Comparison of ENCODE assay signal across 10 mouse cellular contexts in genomic region chr10:58600983-58601382, GRCm38 (mm10).
DNase-seq lines count a peak whose midpoint lies in the region; ATAC-seq lines count a peak whose summit lies in the region.
"Had no signal": no experiment of that assay in that cellular context is flagged by ENCODE, and none has a peak within 500 bp of the region (broad histone marks: within the 10 kb centered on the region; RNA-seq: fewer than 3 reads in every experiment).

No protein-coding gene starts in this region.

- peaks cover 1% of the 10 kb centered on the region; the same call in 1 of the 2 replicates for H3K4me1 ChIP-seq in heart, embryonic 11.5 days (ENCODE audit: control insufficient read depth, insufficient read depth, low read length)
- peaks cover 17% of the 10 kb centered on the region for H3K4me1 ChIP-seq in forebrain, embryonic 10.5 days
- peaks cover 8% of the 10 kb centered on the region; the same call in 1 of the 2 replicates for H3K4me1 ChIP-seq in limb, embryonic 10.5 days
- H3K4me1 ChIP-seq in kidney, embryonic 14.5 days (ENCODE audit: control insufficient read depth, insufficient read depth, low read length): no peaks in the 10 kb centered on the region

- H3K27me3 ChIP-seq in heart, embryonic 11.5 days (ENCODE audit: control insufficient read depth, insufficient read depth, low read length): no peaks in the 10 kb centered on the region
- H3K27me3 ChIP-seq in forebrain, embryonic 10.5 days (ENCODE audit: poor library complexity, severe bottlenecking): no peaks in the 10 kb centered on the region
- H3K27me3 ChIP-seq in limb, embryonic 10.5 days (ENCODE audit: low read depth, poor library complexity, severe bottlenecking): no peaks in the 10 kb centered on the region
- no peaks in the 10 kb centered on the region for H3K27me3 ChIP-seq in kidney, embryonic 14.5 days (ENCODE audit: control insufficient read depth, insufficient read depth, low read length)

- no peak overlapping the region for H3K9ac ChIP-seq in heart, embryonic 11.5 days (ENCODE audit: low read depth, low read length)
- no peak overlapping the region for H3K9ac ChIP-seq in kidney, embryonic 14.5 days (ENCODE audit: low read depth, low read length)
- H3K9ac ChIP-seq: liver, postnatal 0 days had no signal

- DNase-seq in heart, adult 11 months: peak; percentile 59
- peak; percentile 14 for DNase-seq in forebrain, embryonic 10.5 days (ENCODE audit: extremely low spot score, low spot score)
- DNase-seq in limb, embryonic 10.5 days (ENCODE audit: low spot score): peak; percentile 27
- DNase-seq in retina, embryonic 14.5 days (ENCODE audit: low spot score): peak; percentile 51
- DNase-seq in urinary bladder, postnatal 25 days (ENCODE audit: low spot score): no peak
- DNase-seq: B cell, adult 2 months; liver, postnatal 0 days had no signal

- H3K4me2 ChIP-seq in heart, embryonic 11.5 days: no peak overlapping the region
- no peak overlapping the region for H3K4me2 ChIP-seq in kidney, embryonic 14.5 days (replicated peaks; ENCODE audit: low read depth, low read length)

- H3K4me3 ChIP-seq in heart, embryonic 11.5 days (ENCODE audit: low read depth, low read length): no peak overlapping the region
- no peak overlapping the region for H3K4me3 ChIP-seq in forebrain, embryonic 10.5 days
- H3K4me3 ChIP-seq in limb, embryonic 10.5 days: no peak overlapping the region
- H3K4me3 ChIP-seq in kidney, embryonic 14.5 days (ENCODE audit: low read length): no peak overlapping the region

- no peak for ATAC-seq in heart, embryonic 11.5 days (replicated peaks; ENCODE audit: insufficient number of reproducible peaks, low FRiP score, low TSS enrichment)
- ATAC-seq in cerebellum, adult (ENCODE audit: insufficient number of reproducible peaks, low FRiP score, low TSS enrichment): no peak
- no peak for ATAC-seq in kidney, embryonic 14.5 days (ENCODE audit: low FRiP score, low TSS enrichment)
- ATAC-seq: liver, postnatal 0 days had no signal

- H3K36me3 ChIP-seq in heart, embryonic 11.5 days (ENCODE audit: control insufficient read depth, insufficient read depth, low read length): no peaks in the 10 kb centered on the region
- no peaks in the 10 kb centered on the region for H3K36me3 ChIP-seq in forebrain, embryonic 10.5 days (replicated peaks)
- H3K36me3 ChIP-seq in limb, embryonic 10.5 days: no peaks in the 10 kb centered on the region
- H3K36me3 ChIP-seq in kidney, embryonic 14.5 days (ENCODE audit: control insufficient read depth, insufficient read depth, low read length): no peaks in the 10 kb centered on the region

- no peak overlapping the region for H3K27ac ChIP-seq in heart, embryonic 11.5 days (ENCODE audit: low read depth, low read length)
- no peak overlapping the region; the same call in 1 of the 2 replicates for H3K27ac ChIP-seq in forebrain, embryonic 10.5 days
- H3K27ac ChIP-seq in limb, embryonic 10.5 days: no peak overlapping the region; the same call in 1 of the 2 replicates
- H3K27ac ChIP-seq in kidney, embryonic 14.5 days (ENCODE audit: low read depth, low read length): no peak overlapping the region

- H3K9me3 ChIP-seq in heart, embryonic 11.5 days (replicated peaks; ENCODE audit: control insufficient read depth, low read length): no peaks in the 10 kb centered on the region
- H3K9me3 ChIP-seq in forebrain, embryonic 10.5 days: no peaks in the 10 kb centered on the region; the same call in 1 of the 2 replicates
- no peaks in the 10 kb centered on the region for H3K9me3 ChIP-seq in limb, embryonic 10.5 days (replicated peaks)
- no peaks in the 10 kb centered on the region for H3K9me3 ChIP-seq in kidney, embryonic 14.5 days (ENCODE audit: control insufficient read depth, low read length)

- 30% methylated on average over 5 of the region's 5 CpGs for WGBS in heart, embryonic 11.5 days (ENCODE audit: insufficient replicate concordance)
- 7% methylated on average over 5 of the region's 5 CpGs for WGBS in forebrain, embryonic 10.5 days
- 16% methylated on average over 5 of the region's 5 CpGs for WGBS in limb, embryonic 10.5 days
- WGBS in kidney, embryonic 14.5 days: 11% methylated on average over 5 of the region's 5 CpGs
